Mouse (Mus musculus) brain, embryonic 14.5 days (tissue): ENCODE measurements around the gene Proser3.

Experiments
- CTCF ChIP-seq: fragments of 200-500 bp; IDR thresholded peaks from 2 replicates; pipeline ENCODE4 v1.5.1; 2012; ENCODE audit warnings: inconsistent platforms, mild to moderate bottlenecking, moderate library complexity, borderline replicate concordance; ENCODE audit not compliant: insufficient read depth, insufficient read length; ENCODE audit errors: extremely low read depth
- POLR2A ChIP-seq: fragments of 200-500 bp; IDR thresholded peaks from 2 replicates; pipeline ENCODE4 v1.6.1; 2012; ENCODE audit warnings: mild to moderate bottlenecking, inconsistent platforms, borderline replicate concordance; ENCODE audit not compliant: poor library complexity, insufficient read depth, insufficient read length, severe bottlenecking; ENCODE audit errors: extremely low read depth

- TF ChIP-seq CTCF (no peak), POLR2A (no peak)
Measured at GRCm38 (mm10) chr7:30566033-30566432, 13.9 kb upstream of the Proser3 start.
